In genomic region chr9:35176124-35176659, GRCm38 (mm10) we compare ENCODE assay signal across 8 mouse cellular contexts. TPM values are rescaled to one million over a fixed set of nuclear protein-coding genes. Genes with fewer than 3 reads are reported as not detected.
DNase-seq lines count a peak whose midpoint lies in the region; ATAC-seq and TF ChIP-seq lines count a peak whose summit lies in the region.

No protein-coding gene starts in this region.

- no peaks in the 10 kb centered on the region for H3K36me3 ChIP-seq in heart, adult 2 months (ENCODE audit: control insufficient read depth, insufficient read depth, low read length)
- H3K36me3 ChIP-seq in E14TG2a.4 (ENCODE audit: insufficient read depth, low read length) = peaks cover 3% of the 10 kb centered on the region
- H3K36me3 ChIP-seq in forebrain, embryonic 15.5 days = no peaks in the 10 kb centered on the region
- no peaks in the 10 kb centered on the region for H3K36me3 ChIP-seq in liver, postnatal 0 days (replicated peaks; ENCODE audit: insufficient read depth, low read length)

- 43% methylated on average over 14 of the region's 14 CpGs for WGBS in heart, adult 2 months
- 47% methylated on average over 14 of the region's 14 CpGs for WGBS in forebrain, embryonic 15.5 days
- 40% methylated on average over 14 of the region's 14 CpGs for WGBS in liver, postnatal 0 days (ENCODE audit: insufficient replicate concordance)

- TF ChIP-seq POLR2A in heart, adult 2 months (IDR thresholded peaks at IDR 0.05; ENCODE audit: insufficient read depth, low read depth, low read length) = no peak

- peak overlapping the region; percentile 71 for H3K4me3 ChIP-seq in heart, adult 2 months
- peak overlapping the region; percentile 89 for H3K4me3 ChIP-seq in E14TG2a.4 (replicated peaks; ENCODE audit: low read length)
- H3K4me3 ChIP-seq in forebrain, embryonic 15.5 days = peak overlapping the region; percentile 84
- H3K4me3 ChIP-seq in liver, postnatal 0 days (ENCODE audit: low read depth, low read length) = peak overlapping the region; percentile 62

- 0 out of 2 replicates have a peak overlapping the region, but pooled peaks have one; percentile 9 for H3K9ac ChIP-seq in heart, adult 2 months (ENCODE audit: low read depth, low read length)
- peak overlapping the region; percentile 80 for H3K9ac ChIP-seq in forebrain, embryonic 15.5 days (replicated peaks)
- H3K9ac ChIP-seq in liver, postnatal 0 days (replicated peaks) = peak overlapping the region; percentile 72

- H3K4me2 ChIP-seq in forebrain, embryonic 15.5 days (replicated peaks) = peak overlapping the region; percentile 80
- H3K4me2 ChIP-seq in liver, postnatal 0 days (ENCODE audit: low read depth, low read length) = peak overlapping the region; percentile 98

- peaks cover 3% of the 10 kb centered on the region for H3K4me1 ChIP-seq in heart, adult 2 months (ENCODE audit: control insufficient read depth, insufficient read depth, low read length)
- peaks cover 37% of the 10 kb centered on the region for H3K4me1 ChIP-seq in E14TG2a.4 (replicated peaks; ENCODE audit: low read depth, low read length)
- H3K4me1 ChIP-seq in forebrain, embryonic 15.5 days = peaks cover 13% of the 10 kb centered on the region
- H3K4me1 ChIP-seq in liver, postnatal 0 days (ENCODE audit: insufficient read depth) = peaks cover 7% of the 10 kb centered on the region

- DNase-seq in heart, adult 2 months = no peak
- DNase-seq in heart, postnatal 4 days = no peak
- DNase-seq in liver, postnatal 0 days = no peak
- DNase-seq in left cerebral cortex, postnatal 4 days = no peak
- DNase-seq in adrenal gland, postnatal 25 days = no peak
- no peak for DNase-seq in spleen, postnatal 14 days (ENCODE audit: low spot score in 2 of 2)

- H3K9me3 ChIP-seq in E14TG2a.4 (ENCODE audit: low read length) = no peaks in the 10 kb centered on the region
- H3K9me3 ChIP-seq in forebrain, embryonic 15.5 days = no peaks in the 10 kb centered on the region
- no peaks in the 10 kb centered on the region for H3K9me3 ChIP-seq in liver, postnatal 0 days (ENCODE audit: low read length)

- H3K79me2 ChIP-seq in heart, adult 2 months (replicated peaks; ENCODE audit: control insufficient read depth, insufficient read depth, low read length) = no peaks in the 10 kb centered on the region

- no peaks in the 10 kb centered on the region for H3K27me3 ChIP-seq in heart, adult 2 months (ENCODE audit: control insufficient read depth, insufficient read depth, low read length)
- H3K27me3 ChIP-seq in E14TG2a.4 (ENCODE audit: insufficient read depth, low read length) = no peaks in the 10 kb centered on the region
- H3K27me3 ChIP-seq in forebrain, embryonic 15.5 days = no peaks in the 10 kb centered on the region
- no peaks in the 10 kb centered on the region for H3K27me3 ChIP-seq in liver, postnatal 0 days (ENCODE audit: insufficient read depth, low read length)

- no peak; the same call in 1 of the 2 replicates for TF ChIP-seq EP300 in heart, adult 2 months (IDR thresholded peaks at IDR 0.05; ENCODE audit: insufficient read depth, low read depth, low read length)
- TF ChIP-seq EP300 in liver, postnatal 0 days (IDR thresholded peaks at IDR 0.05; ENCODE audit: low read depth) = no peak

- ATAC-seq in forebrain, embryonic 15.5 days (replicated peaks) = peak; percentile 42; the same call in 1 of the 2 replicates
- ATAC-seq in liver, postnatal 0 days = no peak

- peak overlapping the region; percentile 93 for H3K27ac ChIP-seq in heart, adult 2 months
- H3K27ac ChIP-seq in forebrain, embryonic 15.5 days (replicated peaks) = peak overlapping the region; percentile 98
- H3K27ac ChIP-seq in liver, postnatal 0 days (ENCODE audit: low read depth) = no peak overlapping the region; the same call in 1 of the 2 replicates

- no peak for TF ChIP-seq CTCF in heart, adult 2 months (IDR thresholded peaks at IDR 0.05)
- TF ChIP-seq CTCF in E14TG2a.4 (conservative IDR thresholded peaks at IDR 0.05; ENCODE audit: low read length) = no peak
- no peak for TF ChIP-seq CTCF in liver, postnatal 0 days (IDR thresholded peaks at IDR 0.05; ENCODE audit: low read depth)

- intact Hi-C loops in heart, adult 2 months (cut with DNase I) = loop anchor here (2.0 to 5.0 kb wide), 2 partner anchors 23 to 36 kb away; partner anchors contain the start of gene Foxred1
- intact Hi-C loops in left cerebral cortex, postnatal 4 days (cut with DNase I) = no loop called here

RNA-seq across cellular contexts. Expression of gene Dcps, which starts 0.3 kb away (rescaled TPM):
- total RNA-seq in heart, adult 2 months (2021) = 10 to 100 TPM; 14.4 to 15.1 TPM
- 21.3 and 25.5 TPM in 2 replicates for polyA plus RNA-seq in heart, adult 2 months (2012; rRNA removed)
- total RNA-seq in heart, postnatal 4 days (2021) = 10 to 100 TPM; 29.7 to 30.5 TPM
- 85.6 and 91.2 TPM in 2 replicates for polyA plus RNA-seq in forebrain, embryonic 15.5 days (2015; fragmentation: Nextera tagmentation; extraction: Ambion mirVana)
- 23.7 and 23.9 TPM in 2 replicates for polyA plus RNA-seq in liver, postnatal 0 days (2015; fragmentation: Nextera tagmentation; extraction: Ambion mirVana)
- 10 to 100 TPM; 25.9 to 27.2 TPM for total RNA-seq in left cerebral cortex, postnatal 4 days (2021)
- 20.0 and 27.3 TPM in 2 replicates for total RNA-seq in adrenal gland, postnatal 25 days (2021)

RNA-seq across cellular contexts. Expression of gene Srpr, which starts 23.8 kb away (rescaled TPM):
- 10 to 100 TPM; 82.4 to 96.3 TPM for total RNA-seq in heart, adult 2 months (2021)
- polyA plus RNA-seq in heart, adult 2 months (2012; rRNA removed) = 67.6 and 105 TPM in 2 replicates
- 10 to 100 TPM; 93.2 to 95.3 TPM for total RNA-seq in heart, postnatal 4 days (2021)
- 49.4 and 54.4 TPM in 2 replicates for polyA plus RNA-seq in forebrain, embryonic 15.5 days (2015; fragmentation: Nextera tagmentation; extraction: Ambion mirVana)
- 93.4 and 94.4 TPM in 2 replicates for polyA plus RNA-seq in liver, postnatal 0 days (2015; fragmentation: Nextera tagmentation; extraction: Ambion mirVana)
- 10 to 100 TPM; 39.0 to 40.4 TPM for total RNA-seq in left cerebral cortex, postnatal 4 days (2021)
- total RNA-seq in adrenal gland, postnatal 25 days (2021) = 138 and 153 TPM in 2 replicates

RNA-seq across cellular contexts. Expression of gene Tirap, which starts 23.9 kb away (rescaled TPM):
- total RNA-seq in heart, adult 2 months (2021) = 1 to 10 TPM; 4.9 to 6.5 TPM
- polyA plus RNA-seq in heart, adult 2 months (2012; rRNA removed) = 9.5 and 11.0 TPM in 2 replicates
- 1 to 10 TPM; 7.7 TPM for total RNA-seq in heart, postnatal 4 days (2021)
- 3.8 and 4.4 TPM in 2 replicates for polyA plus RNA-seq in forebrain, embryonic 15.5 days (2015; fragmentation: Nextera tagmentation; extraction: Ambion mirVana)
- 8.8 and 10.6 TPM in 2 replicates for polyA plus RNA-seq in liver, postnatal 0 days (2015; fragmentation: Nextera tagmentation; extraction: Ambion mirVana)
- 1 to 10 TPM; 3.3 to 3.6 TPM for total RNA-seq in left cerebral cortex, postnatal 4 days (2021)
- total RNA-seq in adrenal gland, postnatal 25 days (2021) = 7.6 and 10.7 TPM in 2 replicates

RNA-seq across cellular contexts. Expression of gene Foxred1, which starts 34.7 kb away (rescaled TPM):
- total RNA-seq in heart, adult 2 months (2021) = 10 to 100 TPM; 70.4 to 75.6 TPM
- 56.8 and 100 TPM in 2 replicates for polyA plus RNA-seq in heart, adult 2 months (2012; rRNA removed)
- total RNA-seq in heart, postnatal 4 days (2021) = 10 to 100 TPM; 84.7 to 85.2 TPM
- 42.8 and 43.4 TPM in 2 replicates for polyA plus RNA-seq in forebrain, embryonic 15.5 days (2015; fragmentation: Nextera tagmentation; extraction: Ambion mirVana)
- polyA plus RNA-seq in liver, postnatal 0 days (2015; fragmentation: Nextera tagmentation; extraction: Ambion mirVana) = 26.7 and 29.2 TPM in 2 replicates
- total RNA-seq in left cerebral cortex, postnatal 4 days (2021) = 10 to 100 TPM; 31.9 to 34.9 TPM
- 46.6 and 57.8 TPM in 2 replicates for total RNA-seq in adrenal gland, postnatal 25 days (2021)

RNA-seq across cellular contexts. Expression of gene St3gal4, which starts 57.1 kb away (rescaled TPM):
- total RNA-seq in heart, adult 2 months (2021) = 10 to 100 TPM; 26.1 to 29.5 TPM
- polyA plus RNA-seq in heart, adult 2 months (2012; rRNA removed) = 8.6 and 11.9 TPM in 2 replicates
- total RNA-seq in heart, postnatal 4 days (2021) = 10 to 100 TPM; 34.4 to 38.0 TPM
- 13.7 and 13.8 TPM in 2 replicates for polyA plus RNA-seq in forebrain, embryonic 15.5 days (2015; fragmentation: Nextera tagmentation; extraction: Ambion mirVana)
- polyA plus RNA-seq in liver, postnatal 0 days (2015; fragmentation: Nextera tagmentation; extraction: Ambion mirVana) = 23.6 and 26.5 TPM in 2 replicates
- 10 to 100 TPM; 19.0 to 22.6 TPM for total RNA-seq in left cerebral cortex, postnatal 4 days (2021)
- 31.0 and 39.8 TPM in 2 replicates for total RNA-seq in adrenal gland, postnatal 25 days (2021)

Comparison
In these comparisons a context has a peak if more than half of its experiments do, and no peak if none do; other contexts are left out.
1. H3K9ac ChIP-seq: peak in every context shown above with its lines; median percentile 80 in forebrain, embryonic 15.5 days; 72 in liver, postnatal 0 days; 9 in heart, adult 2 months.